Comparison of ENCODE assay signal across 11 mouse cellular contexts in the genomic region with DNA sequence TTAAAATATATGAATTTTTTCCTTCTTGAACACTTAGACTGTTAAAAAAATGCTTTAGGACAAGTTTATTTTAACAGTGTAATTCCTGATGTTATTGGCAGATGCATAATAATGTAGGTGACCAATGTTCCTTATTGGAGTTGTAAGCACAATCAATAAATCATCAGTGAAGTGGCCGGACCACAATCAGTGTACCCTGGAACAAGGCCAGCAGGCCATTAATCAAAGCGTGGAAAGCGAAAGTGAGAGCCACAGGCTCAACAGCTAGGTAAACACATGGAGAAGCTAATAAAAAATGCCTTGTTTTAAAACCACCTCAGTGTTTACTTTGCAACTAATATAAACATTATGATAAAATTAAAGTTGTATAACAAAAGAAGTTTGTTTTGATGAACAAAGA.
DNase-seq lines count a peak whose midpoint lies in the region; ATAC-seq lines count a peak whose summit lies in the region.
"Had no signal": no experiment of that assay in that cellular context is flagged by ENCODE, and none has a peak within 500 bp of the region (broad histone marks: within the 10 kb centered on the region; RNA-seq: fewer than 3 reads in every experiment).

No protein-coding gene starts in this region.

- no peaks in the 10 kb centered on the region for H3K9me3 ChIP-seq in midbrain, embryonic 14.5 days (ENCODE audit: control insufficient read depth, low read length)
- no peaks in the 10 kb centered on the region for H3K9me3 ChIP-seq in midbrain, embryonic 15.5 days
- H3K9me3 ChIP-seq in limb, embryonic 11.5 days (ENCODE audit: control insufficient read depth, low read length) = no peaks in the 10 kb centered on the region
- no peaks in the 10 kb centered on the region for H3K9me3 ChIP-seq in forebrain, embryonic 10.5 days
- H3K9me3 ChIP-seq: midbrain, embryonic 12.5 days had no signal

- 67% methylated on average over 3 of the region's 3 CpGs for WGBS in midbrain, embryonic 14.5 days
- 48% methylated on average over 3 of the region's 3 CpGs for WGBS in midbrain, embryonic 15.5 days
- 13% methylated on average over 3 of the region's 3 CpGs for WGBS in limb, embryonic 11.5 days
- 72% methylated on average over 3 of the region's 3 CpGs for WGBS in forebrain, embryonic 10.5 days

- no peak overlapping the region for H3K27ac ChIP-seq in midbrain, embryonic 14.5 days (replicated peaks; ENCODE audit: low read depth, low read length)
- no peak overlapping the region for H3K27ac ChIP-seq in midbrain, embryonic 15.5 days
- no peak overlapping the region for H3K27ac ChIP-seq in limb, embryonic 11.5 days (replicated peaks; ENCODE audit: low read depth, low read length)
- no peak overlapping the region for H3K27ac ChIP-seq in forebrain, embryonic 10.5 days
- H3K27ac ChIP-seq: midbrain, embryonic 12.5 days had no signal

- DNase-seq in midbrain, embryonic 14.5 days = peak; percentile 19
- peak; percentile 28 for DNase-seq in gastrocnemius, postnatal 14 days
- peak; percentile 73 for DNase-seq in limb, embryonic 11.5 days (ENCODE audit: low spot score)
- DNase-seq in urinary bladder, postnatal 14 days (ENCODE audit: low spot score) = peak; percentile 63
- DNase-seq in forebrain, embryonic 10.5 days (ENCODE audit: extremely low spot score, low spot score) = no peak
- DNase-seq in cerebellum, adult 11-12 months = no peak
- DNase-seq in layer of hippocampus, postnatal 14 days (ENCODE audit: low spot score in 2 of 2) = no peak

- no peak overlapping the region for H3K4me3 ChIP-seq in midbrain, embryonic 14.5 days (replicated peaks; ENCODE audit: low read depth, low read length)
- H3K4me3 ChIP-seq in midbrain, embryonic 15.5 days = no peak overlapping the region
- no peak overlapping the region for H3K4me3 ChIP-seq in limb, embryonic 11.5 days (ENCODE audit: low read depth, low read length)
- no peak overlapping the region for H3K4me3 ChIP-seq in forebrain, embryonic 10.5 days
- H3K4me3 ChIP-seq: erythroblast, embryonic 14.5 days; midbrain, embryonic 12.5 days had no signal

- H3K27me3 ChIP-seq in midbrain, embryonic 14.5 days (ENCODE audit: control insufficient read depth, insufficient read depth, low read length) = no peaks in the 10 kb centered on the region
- no peaks in the 10 kb centered on the region for H3K27me3 ChIP-seq in midbrain, embryonic 15.5 days (replicated peaks)
- H3K27me3 ChIP-seq in limb, embryonic 11.5 days (ENCODE audit: control insufficient read depth, insufficient read depth, low read length) = no peaks in the 10 kb centered on the region
- no peaks in the 10 kb centered on the region for H3K27me3 ChIP-seq in forebrain, embryonic 10.5 days (ENCODE audit: poor library complexity, severe bottlenecking)
- H3K27me3 ChIP-seq: midbrain, embryonic 12.5 days; Patski had no signal

- intact Hi-C loops in gastrocnemius, postnatal 14 days (cut with DNase I; ENCODE audit: low total_unique reads) = no loop called here

- no peak for ATAC-seq in midbrain, embryonic 14.5 days (ENCODE audit: low FRiP score, low TSS enrichment)
- ATAC-seq in midbrain, embryonic 15.5 days (replicated peaks) = no peak
- peak; percentile 57; the same call in 1 of the 2 replicates for ATAC-seq in limb, embryonic 11.5 days (ENCODE audit: insufficient number of reproducible peaks, low FRiP score, low TSS enrichment, low read depth)
- ATAC-seq: Patski had no signal

- H3K36me3 ChIP-seq in midbrain, embryonic 14.5 days (ENCODE audit: control insufficient read depth, insufficient read depth, low read length) = no peaks in the 10 kb centered on the region
- H3K36me3 ChIP-seq in midbrain, embryonic 15.5 days (replicated peaks) = no peaks in the 10 kb centered on the region
- no peaks in the 10 kb centered on the region for H3K36me3 ChIP-seq in limb, embryonic 11.5 days (ENCODE audit: control insufficient read depth, insufficient read depth, low read length)
- no peaks in the 10 kb centered on the region for H3K36me3 ChIP-seq in forebrain, embryonic 10.5 days (replicated peaks)
- H3K36me3 ChIP-seq: midbrain, embryonic 12.5 days had no signal

- no peaks in the 10 kb centered on the region for H3K4me1 ChIP-seq in midbrain, embryonic 14.5 days (ENCODE audit: control insufficient read depth, insufficient read depth, low read length)
- H3K4me1 ChIP-seq in midbrain, embryonic 15.5 days = no peaks in the 10 kb centered on the region
- no peaks in the 10 kb centered on the region for H3K4me1 ChIP-seq in limb, embryonic 11.5 days (ENCODE audit: control insufficient read depth, insufficient read depth, low read length)
- H3K4me1 ChIP-seq in forebrain, embryonic 10.5 days = no peaks in the 10 kb centered on the region
- H3K4me1 ChIP-seq: midbrain, embryonic 12.5 days had no signal

- no peak overlapping the region for H3K9ac ChIP-seq in midbrain, embryonic 14.5 days (replicated peaks; ENCODE audit: low read length)
- no peak overlapping the region for H3K9ac ChIP-seq in midbrain, embryonic 15.5 days
- H3K9ac ChIP-seq in limb, embryonic 11.5 days (ENCODE audit: low read length) = no peak overlapping the region
- H3K9ac ChIP-seq: midbrain, embryonic 12.5 days had no signal

- H3K4me2 ChIP-seq in midbrain, embryonic 14.5 days (ENCODE audit: low read length) = no peak overlapping the region
- no peak overlapping the region for H3K4me2 ChIP-seq in midbrain, embryonic 15.5 days
- H3K4me2 ChIP-seq in limb, embryonic 11.5 days (ENCODE audit: low read depth, severe bottlenecking) = no peak overlapping the region
- H3K4me2 ChIP-seq: midbrain, embryonic 12.5 days had no signal

Comparison
In these comparisons a context has a peak if more than half of its experiments do, and no peak if none do; other contexts are left out.
1. DNase-seq: peak in midbrain, embryonic 14.5 days (single experiment), gastrocnemius, postnatal 14 days (single experiment), limb, embryonic 11.5 days (single experiment) and urinary bladder, postnatal 14 days (single experiment); none in forebrain, embryonic 10.5 days (single experiment), cerebellum, adult 11-12 months (single experiment) and layer of hippocampus, postnatal 14 days (0 of 2).